15 mouse cellular contexts compared by ENCODE assay signal in the genomic region with DNA sequence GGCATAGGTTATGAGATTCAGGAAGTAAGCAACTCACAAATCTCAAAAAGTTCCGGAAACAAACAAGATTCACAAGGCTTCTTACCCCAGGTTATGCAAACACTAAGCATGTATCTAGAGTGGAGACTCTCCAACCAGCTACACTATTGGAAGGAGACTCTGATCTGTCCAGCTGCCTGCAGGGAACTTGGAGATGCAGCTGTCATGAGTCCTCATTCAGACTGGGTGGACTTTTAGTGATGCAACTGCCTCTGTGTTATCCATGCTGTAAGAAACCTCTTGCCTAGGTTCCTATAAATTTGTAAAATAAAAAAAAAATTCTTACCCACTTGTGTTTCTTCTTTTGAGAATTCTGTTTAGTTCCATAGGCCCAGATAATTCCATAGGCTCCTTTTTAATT.
"Had no signal": no experiment of that assay in that cellular context is flagged by ENCODE, and none has a peak within 500 bp of the region (broad histone marks: within the 10 kb centered on the region; RNA-seq: fewer than 3 reads in every experiment).

No protein-coding gene starts in this region.

- H3K4me2 ChIP-seq: neural tube, embryonic 12.5 days; neural tube, embryonic 13.5 days; neural tube, embryonic 15.5 days; stomach, embryonic 15.5 days had no signal

- H3K27me3 ChIP-seq: neural tube, embryonic 12.5 days; neural tube, embryonic 13.5 days; neural tube, embryonic 15.5 days; stomach, embryonic 15.5 days had no signal

- DNase-seq: retina, postnatal 1 day; right cerebral cortex, adult 18-20 months; right cerebral cortex, postnatal 14 days; right cerebral cortex, postnatal 25 days; right cerebral cortex, postnatal 4 days; spleen, adult 18-20 months; thymus, adult 2 months; thymus, postnatal 14 days; thymus, postnatal 25 days; thymus, postnatal 36 days; thymus, postnatal 4 days had no signal

- H3K4me3 ChIP-seq: neural tube, embryonic 12.5 days; neural tube, embryonic 13.5 days; neural tube, embryonic 15.5 days; stomach, embryonic 15.5 days had no signal

- H3K36me3 ChIP-seq: neural tube, embryonic 12.5 days; neural tube, embryonic 13.5 days; neural tube, embryonic 15.5 days; stomach, embryonic 15.5 days had no signal
